Mouse (Mus musculus): ENCODE measurements around the gene Selenow.

The Selenow gene

GRCm38 (mm10) chr7:15922220-15922773 lies at the start of gene Selenow:
TSS of gene Selenow (minus strand) at chr7:15922402.
- peak; percentile 90 for DNase-seq (ENCODE audit: low read depth, low spot score)

DNA sequence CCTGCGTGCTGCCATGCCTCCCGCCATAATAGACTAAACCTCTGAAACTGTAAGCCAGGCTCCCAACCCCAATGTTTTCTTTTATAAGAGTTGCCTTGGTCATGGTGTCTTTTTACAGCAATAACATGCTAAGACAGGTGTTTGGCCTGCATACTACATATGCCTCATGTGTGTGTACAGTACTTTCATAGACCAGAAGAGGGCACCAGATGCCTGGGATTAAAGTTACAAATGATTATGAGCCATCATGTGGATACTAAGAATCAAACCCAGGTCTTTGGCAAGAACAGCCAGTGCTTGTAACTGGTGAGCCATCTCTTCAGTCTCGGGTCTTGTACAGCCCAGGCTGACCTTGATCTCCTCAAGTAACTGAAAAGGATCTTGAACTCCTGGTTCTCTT lies 47.5 kb upstream of the Selenow start:
- DNase-seq (ENCODE audit: low read depth, low spot score), result no peak

DNA sequence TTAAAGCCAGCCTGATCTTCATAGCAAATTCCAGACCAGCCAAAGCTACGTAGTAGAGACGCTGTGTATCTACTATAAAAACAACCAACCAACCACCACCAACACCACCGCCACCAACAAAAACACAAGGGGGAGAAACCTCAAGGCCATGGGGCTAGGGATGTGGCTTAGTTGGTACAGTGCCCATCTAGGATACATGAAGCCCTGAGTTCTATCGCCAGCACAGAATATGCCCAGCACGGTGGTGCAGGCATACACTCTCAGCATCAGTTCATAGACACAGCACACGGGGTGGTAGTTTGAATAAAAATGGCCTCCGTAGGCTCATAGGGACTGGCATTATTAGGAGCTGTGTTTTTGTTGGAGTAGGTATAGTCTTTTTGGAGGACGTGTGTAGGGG lies 46.1 kb upstream of the Selenow start:
- DNase-seq (ENCODE audit: low read depth, low spot score), result no peak

- DNase-seq (ENCODE audit: low read depth, low spot score), result peak; percentile 40
Measured at GRCm38 (mm10) chr7:15967312-15967711, 45.1 kb upstream of the Selenow start, which contains the start of gene Ehd2. TSS of gene Ehd2 (minus strand) at chr7:15967567.

DNA sequence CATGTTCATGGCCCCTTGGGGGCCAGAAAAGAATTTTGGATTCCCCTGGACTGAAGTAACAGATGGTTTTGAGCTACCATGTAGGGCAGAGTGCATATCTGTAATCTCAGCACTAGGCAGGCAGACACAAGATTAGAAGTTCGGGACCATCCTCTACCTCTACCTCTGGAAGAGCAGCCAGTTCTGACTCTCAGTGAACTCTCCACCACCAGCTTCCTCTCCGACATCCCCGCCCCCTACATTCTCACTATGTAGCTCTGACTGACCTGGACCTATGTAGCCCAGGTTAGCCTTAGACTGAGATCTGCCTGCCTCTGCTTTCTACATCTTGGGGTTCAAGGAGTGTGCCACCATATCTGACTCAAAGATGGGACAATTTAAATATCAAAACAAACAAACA lies 44.3 kb upstream of the Selenow start:
- DNase-seq (ENCODE audit: low read depth, low spot score), result no peak

DNA sequence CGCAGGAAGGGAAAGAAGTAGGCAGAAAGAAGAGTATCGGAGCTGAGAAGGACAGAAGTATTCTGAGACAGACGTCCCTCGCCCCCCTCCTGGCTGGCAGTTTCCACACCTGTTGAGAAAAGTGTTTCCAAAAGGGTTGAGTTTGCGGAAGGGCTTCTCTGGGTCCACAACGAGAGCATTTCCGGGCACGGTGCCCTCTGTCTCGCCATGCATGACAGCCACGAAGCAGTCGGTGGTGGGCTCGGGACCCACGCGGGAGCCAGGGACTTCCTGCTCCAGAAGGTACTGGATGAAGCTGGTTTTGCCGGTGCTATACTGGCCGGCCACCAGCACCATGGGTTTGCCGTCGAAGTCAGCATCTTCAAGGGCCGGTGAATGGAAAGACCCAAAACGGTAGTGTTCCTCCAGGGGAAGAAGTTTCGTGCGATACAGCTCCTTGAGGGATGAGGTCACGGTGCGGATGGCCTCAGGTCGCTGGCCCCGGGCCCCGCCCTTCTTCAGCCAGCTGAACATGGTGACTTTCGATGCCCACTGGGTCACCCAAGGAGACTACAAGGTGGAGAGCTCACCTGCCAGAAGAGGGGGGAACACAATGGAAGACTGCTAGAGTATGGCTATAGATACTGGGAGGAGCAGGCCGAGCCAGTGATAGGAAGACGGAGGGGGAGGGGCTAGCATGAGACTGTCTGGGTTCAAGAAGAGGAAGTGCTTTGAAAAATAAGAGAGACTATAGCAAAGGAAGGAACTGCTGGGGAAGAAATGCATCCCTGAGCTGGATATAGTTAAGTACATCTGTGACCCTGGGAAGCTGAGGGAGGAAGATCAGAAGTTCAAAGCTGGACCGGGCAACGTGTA lies 41.8 kb upstream of the Selenow start:
- no peak for DNase-seq (ENCODE audit: low read depth, low spot score)

DNA sequence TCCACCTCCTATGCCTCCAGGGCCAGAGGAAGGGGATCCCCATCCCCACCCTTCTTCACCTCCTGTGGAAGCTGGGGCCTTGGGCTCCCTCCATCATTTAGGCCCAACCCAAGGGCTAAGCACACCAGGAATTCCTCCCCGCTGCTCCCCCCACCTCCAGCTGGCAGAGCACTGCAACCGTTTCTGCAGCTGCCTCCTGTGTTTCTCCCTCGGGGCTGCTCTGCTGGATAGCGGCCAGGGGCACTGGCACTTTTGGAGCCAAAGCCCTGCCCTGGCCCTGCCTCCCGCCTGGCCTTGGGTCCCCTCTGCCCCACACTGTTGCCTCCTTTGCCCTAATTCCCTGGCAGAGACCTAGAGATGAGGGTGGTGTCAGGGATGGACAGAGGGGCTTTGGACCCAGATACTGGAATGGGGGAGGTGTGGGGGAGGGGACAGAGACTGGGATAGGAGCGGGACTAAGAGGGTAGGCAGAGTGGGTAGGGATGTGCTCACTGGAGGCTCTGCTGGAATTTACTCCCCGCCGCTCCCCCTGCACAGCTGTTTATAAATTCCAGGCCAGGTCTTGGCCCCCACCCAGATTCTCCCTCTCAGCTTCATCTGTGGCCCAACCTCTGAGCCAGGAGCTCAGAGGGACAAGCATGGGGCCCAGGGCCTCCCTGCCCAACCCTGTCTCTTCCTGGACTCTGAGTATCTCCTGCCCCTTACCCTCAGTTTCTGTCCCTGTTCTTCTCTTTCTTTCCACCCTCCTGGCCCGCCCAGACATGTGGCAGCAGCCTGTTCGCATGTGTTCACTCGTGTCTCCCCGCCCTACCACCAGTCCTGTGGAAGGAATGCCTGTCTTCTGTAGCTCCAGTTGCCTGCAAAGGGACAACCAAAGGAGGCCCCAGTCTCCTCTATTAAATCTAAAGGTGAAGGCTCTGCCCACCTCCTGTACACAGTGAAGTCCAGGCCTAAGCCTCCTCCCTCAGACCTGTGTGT lies 40.4 kb upstream of the Selenow start:
- DNase-seq (ENCODE audit: low read depth, low spot score), result peak; percentile 23

- DNase-seq (ENCODE audit: low read depth, low spot score), result no peak
Measured at GRCm38 (mm10) chr7:15961798-15962197, 39.6 kb upstream of the Selenow start.

GRCm38 (mm10) chr7:15961239-15961638 lies 39.0 kb upstream of the Selenow start:
- DNase-seq (ENCODE audit: low read depth, low spot score), result no peak

DNA sequence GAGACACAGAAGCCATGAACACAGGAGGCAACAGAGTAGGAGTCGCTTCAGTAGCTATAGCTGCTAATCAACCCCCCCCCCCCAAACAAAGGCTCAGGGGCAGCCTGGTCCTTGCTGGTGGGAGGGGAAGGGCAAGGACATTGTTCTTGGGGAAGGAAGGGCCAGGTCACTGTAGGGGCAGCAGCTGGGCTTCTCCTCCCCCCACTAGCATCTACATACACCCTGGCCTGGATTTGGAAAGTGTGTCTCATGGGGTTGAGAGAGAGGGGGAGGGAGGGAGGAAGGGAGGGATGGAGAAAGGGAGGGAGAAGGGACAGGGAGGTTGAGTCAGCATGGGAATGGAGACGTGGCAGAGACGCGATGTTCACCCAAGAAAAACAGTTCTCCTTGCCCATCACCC lies 38.5 kb upstream of the Selenow start:
- no peak for DNase-seq (ENCODE audit: low read depth, low spot score)

DNA sequence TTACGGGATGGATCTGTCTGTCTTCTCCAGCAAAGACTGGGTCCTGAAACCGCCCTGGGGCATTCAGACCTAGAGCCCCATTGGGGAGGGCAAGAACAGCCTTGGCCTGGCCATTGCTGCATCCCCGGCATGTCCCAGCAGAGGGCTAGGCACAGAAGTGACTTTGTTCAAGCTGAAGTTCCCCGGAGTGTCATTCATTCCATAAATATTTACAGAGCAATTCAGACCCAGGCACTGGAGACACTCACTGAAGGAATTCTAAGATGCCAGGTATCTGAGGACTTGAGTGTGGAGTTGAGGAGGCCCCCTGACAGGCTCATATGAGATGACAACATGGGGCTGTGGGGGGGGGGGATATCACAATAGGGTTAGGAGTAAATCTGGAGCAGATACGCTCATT lies 33.9 kb upstream of the Selenow start:
- DNase-seq (ENCODE audit: low read depth, low spot score), result no peak

DNA sequence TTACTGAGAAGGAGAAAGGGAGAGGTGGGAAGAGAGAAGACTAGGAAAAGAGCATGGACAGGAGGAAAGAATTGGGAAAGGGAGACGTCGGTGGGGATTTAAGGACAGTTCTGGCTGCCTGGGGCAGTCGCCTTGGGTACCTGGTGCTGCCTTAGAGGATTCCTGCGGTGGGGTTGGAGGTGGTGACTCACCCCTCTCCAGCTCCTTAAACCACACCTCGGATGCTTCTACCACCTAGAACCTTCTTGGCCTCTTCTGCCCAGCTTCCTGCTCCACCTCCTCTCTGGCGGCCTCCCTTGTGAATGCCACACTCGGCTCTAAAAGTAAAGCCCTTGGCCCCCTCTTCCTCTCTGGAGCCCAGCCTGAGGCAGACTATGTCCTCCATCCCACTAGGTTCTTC lies 33.3 kb upstream of the Selenow start:
- no peak for DNase-seq (ENCODE audit: low read depth, low spot score)

DNA sequence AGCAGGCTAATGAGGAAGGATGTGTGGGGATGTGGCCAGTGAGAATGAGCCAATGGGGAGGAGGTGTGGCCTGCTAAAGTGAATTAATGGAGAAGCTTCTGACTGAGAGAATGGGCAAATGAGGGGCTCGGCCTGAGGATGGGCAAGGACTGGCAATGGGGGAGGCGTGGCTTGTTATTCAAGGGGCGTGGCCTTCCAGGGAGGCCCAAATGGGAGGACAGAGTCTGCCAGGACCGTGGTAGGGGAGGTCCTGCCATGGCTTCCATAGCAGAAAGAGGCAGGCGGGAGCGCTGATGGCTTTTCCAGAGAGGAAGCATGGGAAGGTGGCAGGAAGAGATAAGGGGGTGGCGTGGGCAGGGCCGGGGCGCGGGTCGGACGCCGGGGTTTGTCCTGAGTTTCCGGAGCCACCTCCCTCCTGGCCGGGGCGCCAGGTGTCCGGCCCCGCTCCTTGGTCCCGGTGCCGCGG lies 32.8 kb upstream of the Selenow start:
- DNase-seq (ENCODE audit: low read depth, low spot score), result no peak

GRCm38 (mm10) chr7:15954436-15954835 lies 32.2 kb upstream of the Selenow start:
- DNase-seq (ENCODE audit: low read depth, low spot score), result no peak

DNA sequence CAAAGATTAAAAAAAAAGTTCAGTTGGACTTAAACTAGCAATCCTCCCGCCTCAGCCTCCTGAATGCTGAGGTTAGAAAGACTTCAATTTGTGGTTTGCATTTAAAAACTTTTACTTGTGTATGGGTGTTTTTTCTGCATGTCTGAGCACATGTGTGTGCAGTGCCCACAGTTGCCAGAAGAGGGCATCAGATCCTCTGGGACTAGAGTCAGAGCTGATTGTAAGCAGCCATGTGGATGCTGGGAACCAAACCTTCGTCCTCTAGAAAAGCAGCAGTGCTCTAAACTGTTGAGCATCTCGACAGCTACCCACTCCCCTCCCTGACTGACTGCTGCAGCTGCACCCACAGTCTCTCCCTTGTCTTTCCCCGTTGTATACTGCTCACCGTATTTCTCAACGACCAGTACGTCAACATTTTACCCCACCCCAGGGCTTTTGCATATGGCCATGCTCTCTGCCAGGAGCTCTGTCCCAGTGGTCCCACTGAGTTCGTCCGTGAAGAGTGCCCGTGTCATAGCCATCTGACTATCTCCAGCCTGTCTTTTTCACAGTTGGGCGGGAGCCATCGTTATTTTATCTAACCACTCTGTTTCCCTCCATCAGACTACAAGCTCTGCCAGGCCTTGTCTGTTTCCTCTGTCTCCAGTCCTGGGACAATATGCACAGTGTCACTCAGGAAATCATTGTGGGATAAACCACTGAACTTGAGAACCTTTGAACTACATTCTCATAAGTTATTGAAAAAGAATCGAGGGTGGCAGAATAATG lies 31.3 kb upstream of the Selenow start:
- DNase-seq (ENCODE audit: low read depth, low spot score), result no peak

DNA sequence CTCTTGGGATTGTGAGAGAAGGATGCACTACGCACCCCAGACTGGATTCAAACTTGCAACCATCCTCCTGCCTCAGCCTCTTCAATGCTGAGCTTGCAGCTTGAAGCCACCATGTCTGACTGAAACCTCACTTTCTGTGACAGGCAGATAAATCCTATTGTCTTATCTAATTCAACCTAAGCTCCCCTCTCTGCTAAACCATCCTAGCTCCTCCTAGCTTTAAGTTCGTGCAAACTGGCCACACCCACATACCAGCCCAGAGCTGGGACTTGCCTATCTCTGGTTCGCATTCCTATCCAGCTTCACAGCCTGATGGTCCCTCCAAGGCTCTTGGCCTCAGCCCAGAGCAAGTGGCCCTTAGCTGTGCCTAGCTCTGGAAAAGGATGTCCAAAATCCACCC lies 30.2 kb upstream of the Selenow start:
- DNase-seq (ENCODE audit: low read depth, low spot score), result no peak

- DNase-seq (ENCODE audit: low read depth, low spot score), result no peak
Measured at GRCm38 (mm10) chr7:15950008-15950407, 27.8 kb upstream of the Selenow start.

DNA sequence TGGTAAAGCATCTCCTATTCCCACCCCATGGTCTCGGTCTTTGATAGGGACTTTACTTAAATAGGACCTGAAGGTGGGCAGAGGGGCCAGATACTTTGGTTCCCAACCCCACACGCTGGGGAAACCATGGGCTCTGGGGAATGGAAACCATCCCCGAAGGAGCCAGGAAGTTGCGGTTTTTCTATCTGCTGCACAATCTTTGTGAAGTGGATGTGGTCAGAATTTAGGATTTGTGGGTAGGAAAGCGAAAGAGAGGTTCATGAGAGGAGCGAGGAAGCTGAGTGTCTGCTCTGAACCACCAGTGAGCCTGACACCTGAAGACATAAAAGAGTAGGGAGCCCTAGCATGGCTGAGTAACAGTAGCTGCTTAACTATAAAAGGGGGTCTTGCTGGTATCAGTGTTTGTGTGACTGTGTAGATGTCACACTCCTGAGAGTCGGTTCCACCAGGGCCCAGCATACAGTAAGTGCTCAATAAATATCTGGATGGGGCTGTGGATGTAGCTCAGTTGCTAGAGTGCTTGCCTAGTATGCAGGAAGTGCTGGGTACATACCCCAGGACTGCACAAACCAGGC lies 27.1 kb upstream of the Selenow start:
- DNase-seq (ENCODE audit: low read depth, low spot score), result no peak

- DNase-seq (ENCODE audit: low read depth, low spot score), result peak; percentile 36
Measured at GRCm38 (mm10) chr7:15948381-15948941, 26.3 kb upstream of the Selenow start.

- DNase-seq (ENCODE audit: low read depth, low spot score), result no peak
Measured at GRCm38 (mm10) chr7:15947653-15948260, 25.6 kb upstream of the Selenow start.

Measured in retina, adult 2 months (tissue).